Mouse (Mus musculus): Measurements from ENCODE around the gene Acsl5. TPM values are rescaled to one million over a fixed set of nuclear protein-coding genes. Genes with fewer than 3 reads are reported as not detected.

The Acsl5 gene
- polyA plus RNA-seq, 1 experiment: 33.8 TPM

DNA sequence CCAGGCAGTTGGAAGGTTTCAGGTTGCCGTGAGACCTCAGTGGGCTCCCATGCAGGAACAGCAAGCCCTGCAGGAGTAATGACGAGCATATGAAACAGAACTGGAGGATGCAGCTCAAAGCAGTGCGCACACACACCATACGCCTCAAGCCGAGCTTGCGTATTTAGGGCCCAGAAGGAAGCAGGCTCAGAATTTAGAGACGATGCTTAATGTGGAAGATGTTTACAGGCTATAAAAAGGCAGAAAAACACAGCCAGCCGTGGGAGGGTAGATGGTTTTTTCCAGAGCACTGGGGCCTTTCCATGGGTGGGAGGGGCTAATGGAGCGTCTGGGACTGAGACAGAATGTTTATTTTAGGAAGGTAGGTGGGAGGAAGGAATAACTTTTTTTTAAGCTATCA lies 34.4 kb upstream of the Acsl5 start:
- no peak overlapping the region for H3K4me3 ChIP-seq (ENCODE audit: insufficient read depth, low read length)
- peak overlapping the region; percentile 26 for H3K27ac ChIP-seq (ENCODE audit: insufficient read depth, low read length)
- H3K4me1 ChIP-seq (ENCODE audit: control insufficient read depth, insufficient read depth, low read length): peaks cover 12% of the 10 kb centered on the region
- no peak for TF ChIP-seq CTCF (IDR thresholded peaks at IDR 0.05; ENCODE audit: extremely low read depth, insufficient read depth, low read length)
- peak; percentile 68; the same call in 1 of the 2 replicates for TF ChIP-seq POLR2A (IDR thresholded peaks at IDR 0.05; ENCODE audit: extremely low read depth, insufficient read depth, low read length)

DNA sequence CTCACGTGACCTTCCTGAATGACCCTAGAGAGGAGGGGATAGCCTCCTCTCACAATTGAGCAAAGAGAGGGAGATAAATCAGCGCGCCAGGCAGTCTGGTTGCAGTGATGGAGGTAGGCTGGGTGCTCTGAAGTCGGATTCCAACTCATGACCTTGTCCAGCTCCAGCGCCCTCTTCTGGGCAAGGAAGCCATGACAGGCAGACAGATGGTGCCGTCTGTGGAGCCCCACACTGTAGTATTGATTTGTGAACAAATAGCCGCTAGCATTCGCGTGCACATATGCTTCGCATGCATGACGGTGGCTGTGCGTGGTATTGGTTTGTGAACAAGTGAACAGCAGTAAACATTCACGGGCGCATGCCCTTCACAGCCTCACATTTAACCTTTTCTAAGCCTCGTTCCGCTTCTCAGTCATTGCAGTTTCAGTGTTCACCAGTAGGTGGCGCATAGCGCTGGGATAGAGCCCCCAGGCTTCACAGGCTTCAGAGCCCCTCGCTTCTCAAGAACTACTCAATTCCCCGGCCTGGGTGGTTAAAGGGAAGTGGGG lies 33.5 kb upstream of the Acsl5 start:
- Histone ChIP-seq H3K4me1 (ENCODE audit: control insufficient read depth, insufficient read depth, low read length) (peaks cover 12% of the 10 kb centered on the region), H3K27ac (ENCODE audit: insufficient read depth, low read length) (0 out of 2 replicates have a peak overlapping the region, but pooled peaks have one; percentile 1), H3K4me3 (ENCODE audit: insufficient read depth, low read length) (peak overlapping the region; percentile 26)
- TF ChIP-seq CTCF (IDR thresholded peaks at IDR 0.05; ENCODE audit: extremely low read depth, insufficient read depth, low read length): peak; percentile 72
- 0 out of 2 replicates have a peak, but pooled peaks have one; percentile 30 for TF ChIP-seq POLR2A (IDR thresholded peaks at IDR 0.05; ENCODE audit: extremely low read depth, insufficient read depth, low read length)

DNA sequence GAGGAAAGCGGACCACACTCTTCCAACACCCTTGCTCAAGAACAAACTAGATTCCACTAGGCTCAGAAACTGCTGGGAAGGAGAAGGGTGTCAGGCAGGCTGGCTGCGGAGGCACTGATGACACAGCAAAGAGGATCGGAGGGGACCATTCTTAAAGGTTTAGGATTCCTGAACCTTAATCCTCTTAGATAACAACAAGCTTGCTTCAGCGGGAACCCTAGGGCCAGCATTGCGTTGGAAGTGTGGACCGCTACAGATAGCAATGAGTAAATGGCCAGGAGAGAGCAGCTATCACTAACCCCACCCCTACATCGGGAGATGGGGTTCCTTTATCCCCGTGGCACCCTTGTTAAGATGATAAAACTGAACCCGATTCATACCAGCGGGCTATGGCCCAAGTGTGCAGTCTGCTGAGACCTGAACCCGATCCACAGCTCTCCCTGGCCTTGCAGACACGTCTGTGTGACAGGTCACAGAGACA lies 33.0 kb upstream of the Acsl5 start:
- TF ChIP-seq CTCF (IDR thresholded peaks at IDR 0.05; ENCODE audit: extremely low read depth, insufficient read depth, low read length) (no peak), POLR2A (IDR thresholded peaks at IDR 0.05; ENCODE audit: extremely low read depth, insufficient read depth, low read length) (no peak)
- Histone ChIP-seq H3K27ac (ENCODE audit: insufficient read depth, low read length) (no peak overlapping the region), H3K4me3 (ENCODE audit: insufficient read depth, low read length) (peak overlapping the region; percentile 26), H3K4me1 (ENCODE audit: control insufficient read depth, insufficient read depth, low read length) (peaks cover 12% of the 10 kb centered on the region)

- H3K4me1 ChIP-seq (ENCODE audit: control insufficient read depth, insufficient read depth, low read length): peaks cover 8% of the 10 kb centered on the region
- TF ChIP-seq CTCF (IDR thresholded peaks at IDR 0.05; ENCODE audit: extremely low read depth, insufficient read depth, low read length): no peak
- no peak for TF ChIP-seq POLR2A (IDR thresholded peaks at IDR 0.05; ENCODE audit: extremely low read depth, insufficient read depth, low read length)
- no peak overlapping the region for H3K4me3 ChIP-seq (ENCODE audit: insufficient read depth, low read length)
- H3K27ac ChIP-seq (ENCODE audit: insufficient read depth, low read length): no peak overlapping the region
These were observed 32.4 kb upstream of the Acsl5 start for GRCm38 (mm10) chr19:55219359-55219758.

DNA sequence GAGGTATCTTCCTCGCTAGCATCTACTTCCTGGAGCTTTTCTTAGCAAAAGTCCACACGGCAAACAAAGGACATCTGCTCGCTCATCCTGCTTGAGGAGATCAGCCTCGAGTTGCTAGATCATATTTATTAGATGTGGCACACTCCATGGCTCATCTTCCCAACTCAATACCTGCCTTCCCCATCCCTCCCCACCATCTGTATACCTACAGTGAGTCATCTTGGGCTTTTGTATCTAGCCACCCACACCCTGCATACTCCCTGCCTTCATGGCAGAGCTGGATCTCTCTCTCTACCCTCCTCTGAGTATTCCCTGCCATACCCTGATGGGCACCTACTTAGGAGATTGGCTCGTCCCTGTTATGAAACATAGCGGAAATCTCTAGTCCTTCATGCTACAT lies 30.5 kb upstream of the Acsl5 start:
- Histone ChIP-seq H3K27ac (ENCODE audit: insufficient read depth, low read length) (no peak overlapping the region), H3K4me3 (ENCODE audit: insufficient read depth, low read length) (no peak overlapping the region), H3K4me1 (ENCODE audit: control insufficient read depth, insufficient read depth, low read length) (peaks cover 6% of the 10 kb centered on the region)
- TF ChIP-seq POLR2A (IDR thresholded peaks at IDR 0.05; ENCODE audit: extremely low read depth, insufficient read depth, low read length) (no peak), CTCF (IDR thresholded peaks at IDR 0.05; ENCODE audit: extremely low read depth, insufficient read depth, low read length) (no peak)

DNA sequence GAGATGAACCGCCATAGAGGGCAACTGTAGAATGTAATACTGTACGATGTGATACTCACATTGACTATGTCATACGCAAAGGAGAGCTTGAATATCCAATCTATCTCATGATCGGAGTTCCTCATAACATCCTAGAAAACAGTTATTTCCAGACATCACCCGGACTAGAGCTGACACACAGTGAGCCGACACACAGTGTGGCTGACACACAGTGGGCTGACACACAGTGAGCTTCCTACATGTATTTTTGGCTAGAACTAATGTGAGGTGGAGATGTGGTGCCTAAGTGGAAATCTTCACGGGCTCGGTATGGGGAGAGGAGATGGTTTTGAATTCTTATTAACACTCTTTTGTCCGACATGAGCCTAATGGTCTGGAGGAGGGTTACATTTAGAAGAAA lies 29.5 kb upstream of the Acsl5 start:
- H3K4me3 ChIP-seq (ENCODE audit: insufficient read depth, low read length): no peak overlapping the region
- H3K4me1 ChIP-seq (ENCODE audit: control insufficient read depth, insufficient read depth, low read length): peaks cover 4% of the 10 kb centered on the region; the same call in 1 of the 2 replicates
- no peak for TF ChIP-seq POLR2A (IDR thresholded peaks at IDR 0.05; ENCODE audit: extremely low read depth, insufficient read depth, low read length)
- no peak for TF ChIP-seq CTCF (IDR thresholded peaks at IDR 0.05; ENCODE audit: extremely low read depth, insufficient read depth, low read length)
- no peak overlapping the region for H3K27ac ChIP-seq (ENCODE audit: insufficient read depth, low read length)

DNA sequence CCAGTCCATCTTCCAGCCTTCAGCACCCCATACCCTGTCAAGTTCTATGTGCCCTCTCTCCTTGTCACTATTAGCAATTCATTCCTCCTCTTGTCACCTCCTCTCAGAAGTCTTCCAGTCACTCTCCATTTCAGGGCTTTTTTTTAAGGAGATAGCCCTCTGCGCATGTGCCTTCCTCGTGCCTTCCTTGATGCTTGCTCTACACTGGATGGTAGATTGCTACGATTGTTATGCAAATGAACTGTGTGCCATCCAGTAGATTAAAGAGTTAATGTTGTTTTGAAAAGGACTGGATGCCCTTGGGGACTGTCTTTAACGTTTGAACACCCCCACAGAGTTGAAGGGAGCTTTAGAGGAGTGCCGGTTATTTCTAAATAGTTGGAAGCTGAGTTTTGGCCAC lies 25.1 kb upstream of the Acsl5 start:
- Histone ChIP-seq H3K4me1 (ENCODE audit: control insufficient read depth, insufficient read depth, low read length) (peaks cover 6% of the 10 kb centered on the region), H3K27ac (ENCODE audit: insufficient read depth, low read length) (no peak overlapping the region), H3K4me3 (ENCODE audit: insufficient read depth, low read length) (no peak overlapping the region)
- TF ChIP-seq POLR2A (IDR thresholded peaks at IDR 0.05; ENCODE audit: extremely low read depth, insufficient read depth, low read length): no peak
- TF ChIP-seq CTCF (IDR thresholded peaks at IDR 0.05; ENCODE audit: extremely low read depth, insufficient read depth, low read length): no peak

DNA sequence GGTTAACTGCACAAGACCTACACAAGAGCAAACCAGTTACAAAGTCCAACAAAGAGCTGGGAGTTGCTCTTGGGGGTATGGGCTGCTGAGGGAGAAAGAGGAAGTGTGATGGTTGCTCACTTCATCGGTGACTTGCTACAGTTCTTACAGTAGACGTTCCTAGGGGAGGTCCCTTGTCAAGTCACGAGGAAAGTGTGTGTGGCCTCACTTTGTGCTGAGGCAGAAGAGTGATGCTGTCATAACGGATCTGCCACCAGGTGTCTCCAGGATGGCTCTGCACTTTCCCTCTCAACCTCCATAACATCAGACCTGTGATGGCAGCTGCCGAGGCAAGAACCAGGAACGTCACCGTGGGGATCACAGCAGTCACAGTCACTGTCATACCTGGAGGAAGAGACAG lies 24.6 kb upstream of the Acsl5 start:
- no peak for TF ChIP-seq POLR2A (IDR thresholded peaks at IDR 0.05; ENCODE audit: extremely low read depth, insufficient read depth, low read length)
- TF ChIP-seq CTCF (IDR thresholded peaks at IDR 0.05; ENCODE audit: extremely low read depth, insufficient read depth, low read length): no peak
- no peak overlapping the region for H3K4me3 ChIP-seq (ENCODE audit: insufficient read depth, low read length)
- peaks cover 6% of the 10 kb centered on the region for H3K4me1 ChIP-seq (ENCODE audit: control insufficient read depth, insufficient read depth, low read length)
- no peak overlapping the region for H3K27ac ChIP-seq (ENCODE audit: insufficient read depth, low read length)

- TF ChIP-seq POLR2A (IDR thresholded peaks at IDR 0.05; ENCODE audit: extremely low read depth, insufficient read depth, low read length): no peak
- no peak for TF ChIP-seq CTCF (IDR thresholded peaks at IDR 0.05; ENCODE audit: extremely low read depth, insufficient read depth, low read length)
- H3K27ac ChIP-seq (ENCODE audit: insufficient read depth, low read length): no peak overlapping the region
- H3K4me3 ChIP-seq (ENCODE audit: insufficient read depth, low read length): no peak overlapping the region
- peaks cover 7% of the 10 kb centered on the region for H3K4me1 ChIP-seq (ENCODE audit: control insufficient read depth, insufficient read depth, low read length)
These were observed 20.7 kb upstream of the Acsl5 start for GRCm38 (mm10) chr19:55231081-55231480.

- peaks cover 7% of the 10 kb centered on the region for H3K4me1 ChIP-seq (ENCODE audit: control insufficient read depth, insufficient read depth, low read length)
- no peak overlapping the region for H3K27ac ChIP-seq (ENCODE audit: insufficient read depth, low read length)
- no peak for TF ChIP-seq CTCF (IDR thresholded peaks at IDR 0.05; ENCODE audit: extremely low read depth, insufficient read depth, low read length)
- TF ChIP-seq POLR2A (IDR thresholded peaks at IDR 0.05; ENCODE audit: extremely low read depth, insufficient read depth, low read length): no peak
- H3K4me3 ChIP-seq (ENCODE audit: insufficient read depth, low read length): no peak overlapping the region
These were observed 19.6 kb upstream of the Acsl5 start for GRCm38 (mm10) chr19:55232136-55232535.
